Mouse (Mus musculus) kidney, adult 2 months (tissue): ENCODE measurements around the gene Pfpl. TPM values are rescaled to one million over a fixed set of nuclear protein-coding genes. Genes with fewer than 3 reads are reported as not detected.

Experiments
- DNase-seq: peaks from one replicate; pipeline ENCODE4 v3.0.0; 2021
- H3K27ac ChIP-seq: fragments of 200-500 bp; 2 replicates; pipeline ENCODE4 v1.5.1; 2012; ENCODE audit warnings: low read depth, low read length, control low read depth, inconsistent platforms; ENCODE audit not compliant: insufficient read depth
- H3K27me3 ChIP-seq: fragments of 200-500 bp; replicated peaks from 2 replicates; pipeline ENCODE4 v1.6.1; 2012; ENCODE audit warnings: mild to moderate bottlenecking, moderate library complexity, low read length, inconsistent platforms; ENCODE audit not compliant: control insufficient read depth, insufficient read depth
- H3K36me3 ChIP-seq: fragments of 200-500 bp; 2 replicates; pipeline ENCODE4 v1.6.1; 2012; ENCODE audit warnings: mild to moderate bottlenecking, moderate library complexity, low read length, inconsistent platforms; ENCODE audit not compliant: control insufficient read depth, insufficient read depth
- H3K4me1 ChIP-seq: fragments of 200-500 bp; 2 replicates; pipeline ENCODE4 v1.6.1; 2011; ENCODE audit warnings: low read length; ENCODE audit not compliant: control insufficient read depth, insufficient read depth
- H3K4me3 ChIP-seq: fragments of 200-500 bp; 2 replicates; pipeline ENCODE4 v1.5.1; 2011; ENCODE audit warnings: mild to moderate bottlenecking, low read depth, low read length, control low read depth; ENCODE audit not compliant: insufficient read depth
- CTCF ChIP-seq: fragments of 200-500 bp; conservative IDR thresholded peaks from 2 replicates; pipeline ENCODE4 v1.5.1; 2011; ENCODE audit warnings: low read depth, mild to moderate bottlenecking, control low read depth, low read length, moderate library complexity, mixed read lengths; ENCODE audit not compliant: insufficient read depth, insufficient read length
- POLR2A ChIP-seq: fragments of 200-500 bp; IDR thresholded peaks from one replicate; pipeline ENCODE4 v1.6.1; 2011; ENCODE audit warnings: low read depth, low read length, control low read depth
- WGBS: fragments of 180-500 bp; shearing (Covaris S2); methylation state at CpG from one replicate; pipeline ENCODE4 v1.1.7; 2018; 5-methylcytosine and 5-hydroxymethylcytosine counted together
- polyA plus RNA-seq: library from polyadenylated mRNA; depleted of rRNA; stranded (reverse); fragments of >200 nt; gene quantifications from 2 replicates; pipeline ENCODE4 v1.2.3, GENCODE M21; 2012

Gene Pfpl
- polyA plus RNA-seq, 1 experiment: not detected

DNA sequence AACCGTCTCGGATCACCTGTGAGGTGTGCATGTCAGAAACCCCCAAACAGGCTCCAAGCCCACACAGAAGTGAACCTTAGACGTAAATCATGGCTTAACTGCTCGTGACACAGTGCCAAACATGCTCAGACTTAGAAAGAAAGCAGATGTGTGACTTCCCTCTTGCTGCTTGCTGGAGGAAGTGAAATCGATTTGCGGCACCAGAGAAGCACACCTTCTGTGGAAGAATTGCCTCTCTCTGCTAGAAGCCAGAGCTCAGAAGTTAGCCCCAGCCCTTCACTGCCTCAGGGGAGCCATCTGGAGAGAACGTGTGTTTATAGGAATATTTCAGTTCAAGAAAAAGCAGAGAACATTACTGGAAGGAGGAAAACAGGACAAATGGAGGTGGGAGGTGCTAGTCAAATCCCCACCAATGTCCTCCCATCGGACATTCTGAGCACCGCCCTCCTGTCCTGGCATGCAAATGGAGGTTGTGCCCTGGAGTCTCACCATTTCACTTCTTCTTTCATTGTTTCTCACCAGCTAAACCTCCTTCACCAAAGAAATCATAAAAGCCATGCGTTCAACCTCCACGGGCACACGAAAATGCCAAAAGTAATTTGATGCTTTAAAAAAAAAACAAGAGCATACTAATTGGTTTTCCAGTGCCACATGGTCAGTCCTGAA lies 29.8 kb downstream of the Pfpl start:
- TF ChIP-seq CTCF: no peak
- TF ChIP-seq POLR2A: no peak
- WGBS: 28% methylated on average over 12 of the region's 12 CpGs
- Histone ChIP-seq H3K27ac (no peak overlapping the region), H3K36me3 (no peaks in the 10 kb centered on the region), H3K27me3 (no peaks in the 10 kb centered on the region), H3K4me3 (peak overlapping the region; percentile 3; the same call in 1 of the 2 replicates), H3K4me1 (no peaks in the 10 kb centered on the region)
- no peak for DNase-seq

DNA sequence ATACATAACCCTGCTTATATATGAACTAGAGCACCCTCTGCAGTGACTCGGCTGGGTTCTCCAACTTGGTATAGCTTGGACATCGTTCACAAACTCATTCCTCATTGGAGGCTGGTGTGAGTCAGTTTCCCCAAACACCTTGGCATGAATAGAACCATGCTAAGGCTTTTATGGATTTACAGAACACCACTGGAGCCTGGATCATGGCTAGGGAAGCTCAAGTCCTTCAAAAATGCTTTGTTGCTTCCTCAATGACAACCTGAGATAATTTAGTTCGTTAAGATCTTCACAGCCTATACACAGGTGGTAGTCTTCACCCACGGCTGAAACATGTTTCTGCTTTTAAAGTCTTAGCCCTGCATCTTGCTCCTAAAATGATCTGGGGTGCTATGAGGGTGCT lies 31.8 kb downstream of the Pfpl start:
- WGBS: 56% methylated on average over 4 of the region's 4 CpGs

DNA sequence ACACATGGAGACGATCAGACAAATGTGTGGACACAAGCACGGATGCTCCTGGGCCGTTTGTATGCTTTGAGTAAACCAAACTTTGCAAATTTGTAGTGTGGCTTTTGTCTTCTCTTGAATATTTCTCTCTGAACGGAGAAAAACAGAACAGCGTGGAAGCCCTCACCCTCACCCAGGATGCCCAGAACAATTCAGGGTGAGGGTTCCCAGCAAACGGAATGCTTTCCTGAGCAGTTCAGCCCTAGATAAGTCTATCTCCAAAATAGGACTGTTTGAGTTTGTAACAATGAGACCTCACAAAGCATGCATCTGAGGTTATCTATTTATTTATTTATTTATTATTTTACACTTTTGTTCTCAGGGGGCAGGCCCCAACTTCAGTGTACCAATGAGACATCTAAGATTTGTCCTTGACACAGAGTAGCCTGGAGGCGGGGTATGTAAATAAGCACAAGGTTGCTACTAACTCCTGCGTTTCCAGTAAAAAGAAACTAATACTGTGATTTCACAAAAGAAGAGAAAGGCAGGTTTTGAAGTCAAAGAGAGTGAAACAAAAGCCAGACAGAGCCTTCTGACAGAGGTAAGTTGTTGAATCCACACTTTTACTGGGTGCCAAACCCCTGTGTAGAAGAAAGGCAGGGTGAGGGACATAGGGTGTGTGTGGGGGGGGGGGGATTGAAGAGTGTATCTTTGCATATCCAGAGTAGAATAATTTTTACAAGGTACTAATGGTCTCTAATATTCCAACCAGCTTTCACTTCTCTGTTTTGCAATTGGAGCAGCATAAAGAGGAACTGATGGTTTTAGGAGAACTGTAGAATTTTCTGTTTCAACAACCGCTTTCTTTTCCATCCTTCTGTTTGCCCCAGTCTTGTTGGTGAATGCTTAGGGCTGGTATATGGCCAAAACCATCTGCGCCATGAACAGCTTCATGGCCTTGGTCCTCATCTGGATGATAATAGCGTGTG lies 32.9 kb downstream of the Pfpl start, which contains the start of gene Mpeg1:
Gene Mpeg1, plus strand, starts transcription at position 498 of the 968 bp plus-strand sequence.
- H3K27me3 ChIP-seq: no peaks in the 10 kb centered on the region
- no peaks in the 10 kb centered on the region for H3K36me3 ChIP-seq
- H3K27ac ChIP-seq: no peak within 1 kb of the TSS
- no peak for DNase-seq
- WGBS: 72% methylated on average over 11 of the region's 11 CpGs
- H3K4me3 ChIP-seq: no peak within 1 kb of the TSS
- TF ChIP-seq CTCF: no peak
- no peak for TF ChIP-seq POLR2A
- H3K4me1 ChIP-seq: no peaks in the 10 kb centered on the region

More for the DNA sequence above, 31.8 kb downstream of the Pfpl start:
- TF ChIP-seq POLR2A (no peak), CTCF (no peak)
- H3K36me3 ChIP-seq: no peaks in the 10 kb centered on the region
- DNase-seq: no peak
- no peak overlapping the region for H3K4me3 ChIP-seq
- H3K4me1 ChIP-seq: no peaks in the 10 kb centered on the region
- H3K27me3 ChIP-seq: no peaks in the 10 kb centered on the region
- no peak overlapping the region for H3K27ac ChIP-seq

DNA sequence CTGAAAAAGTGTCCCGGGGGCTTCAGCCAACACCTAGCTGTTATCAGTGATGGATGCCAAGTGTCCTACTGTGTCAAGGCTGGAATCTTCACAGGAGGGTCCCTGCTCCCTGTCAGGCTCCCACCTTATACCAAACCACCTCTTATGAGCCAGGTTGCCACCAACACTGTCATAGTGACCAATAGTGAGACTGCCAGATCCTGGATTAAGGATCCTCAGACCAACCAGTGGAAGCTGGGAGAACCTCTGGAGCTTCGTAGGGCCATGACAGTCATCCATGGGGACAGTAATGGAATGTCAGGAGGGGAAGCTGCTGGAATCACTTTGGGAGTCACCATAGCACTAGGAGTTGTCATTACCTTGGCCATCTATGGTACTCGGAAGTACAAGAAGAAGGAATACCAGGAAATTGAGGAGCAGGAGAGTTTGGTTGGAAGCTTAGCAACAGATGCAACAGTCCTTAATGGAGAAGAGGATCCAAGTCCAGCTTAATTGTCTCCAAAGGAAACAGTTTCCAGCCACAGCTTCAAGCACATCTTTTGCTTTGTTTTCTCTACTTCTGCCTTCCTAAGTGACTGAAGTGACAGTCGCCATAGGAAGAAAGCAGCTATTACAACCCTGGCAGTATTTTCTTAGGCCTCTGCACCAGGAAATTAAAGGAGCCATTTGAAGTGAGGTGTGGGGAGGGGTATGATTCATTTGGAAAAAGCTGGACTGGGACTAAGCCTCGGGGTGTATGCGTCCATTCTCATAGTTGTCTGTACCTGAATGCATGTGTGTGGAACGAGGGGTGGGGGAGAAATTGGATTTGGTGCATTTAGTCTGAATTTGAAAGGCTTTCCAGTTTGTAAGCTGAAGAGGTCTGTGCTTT lies 35.4 kb downstream of the Pfpl start:
- H3K27me3 ChIP-seq: no peaks in the 10 kb centered on the region
- TF ChIP-seq CTCF (no peak), POLR2A (no peak)
- WGBS: 75% methylated on average over 7 of the region's 7 CpGs
- no peak for DNase-seq
- no peak overlapping the region for H3K27ac ChIP-seq
- no peak overlapping the region; the same call in 1 of the 2 replicates for H3K4me3 ChIP-seq
- H3K36me3 ChIP-seq: no peaks in the 10 kb centered on the region
- H3K4me1 ChIP-seq: no peaks in the 10 kb centered on the region

DNA sequence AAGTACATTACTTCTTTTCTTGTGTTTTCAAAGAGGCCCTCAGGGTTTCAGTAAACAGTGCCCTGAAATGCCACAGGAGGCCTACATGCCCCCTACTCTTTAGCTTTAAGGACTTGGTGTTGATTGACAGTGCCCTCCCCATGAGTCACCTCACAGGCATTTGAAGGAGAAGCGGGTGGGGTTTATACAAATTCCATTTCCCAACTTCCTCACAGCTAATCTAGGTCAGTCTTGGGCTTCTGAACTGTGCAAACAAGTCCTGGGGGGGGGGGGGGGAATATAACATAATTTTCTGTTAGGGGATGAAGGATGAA lies 36.0 kb downstream of the Pfpl start:
- no peaks in the 10 kb centered on the region for H3K4me1 ChIP-seq
- no peaks in the 10 kb centered on the region for H3K36me3 ChIP-seq
- TF ChIP-seq POLR2A (no peak), CTCF (no peak)
- no peaks in the 10 kb centered on the region for H3K27me3 ChIP-seq
- 44% methylated on average over 1 of the region's 1 CpGs for WGBS
- no peak overlapping the region for H3K4me3 ChIP-seq
- H3K27ac ChIP-seq: no peak overlapping the region
- no peak for DNase-seq

DNA sequence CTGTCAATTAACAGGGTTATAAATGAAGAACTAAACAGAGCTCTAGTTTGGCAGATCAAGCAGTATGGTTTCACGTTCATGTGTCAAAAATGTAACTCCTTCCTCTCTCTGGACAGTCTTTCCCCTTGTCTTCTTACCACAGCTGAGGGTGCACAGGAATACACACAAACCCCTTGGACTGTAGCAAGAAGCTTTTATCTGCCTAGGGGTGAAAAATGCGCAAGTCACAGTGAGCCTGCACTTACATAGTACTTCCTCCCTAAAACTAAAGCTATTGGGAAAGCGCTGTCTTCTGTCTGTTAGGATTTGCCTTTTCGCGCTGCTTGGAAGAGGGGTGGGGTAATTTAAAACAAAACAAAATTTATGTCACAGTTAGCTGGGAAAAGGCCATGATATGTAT lies 36.4 kb downstream of the Pfpl start:
- H3K4me1 ChIP-seq: no peaks in the 10 kb centered on the region
- H3K4me3 ChIP-seq: no peak overlapping the region
- 77% methylated on average over 5 of the region's 5 CpGs for WGBS
- no peaks in the 10 kb centered on the region for H3K27me3 ChIP-seq
- DNase-seq: no peak
- H3K27ac ChIP-seq: no peak overlapping the region
- H3K36me3 ChIP-seq: no peaks in the 10 kb centered on the region
- no peak for TF ChIP-seq POLR2A
- no peak for TF ChIP-seq CTCF

DNA sequence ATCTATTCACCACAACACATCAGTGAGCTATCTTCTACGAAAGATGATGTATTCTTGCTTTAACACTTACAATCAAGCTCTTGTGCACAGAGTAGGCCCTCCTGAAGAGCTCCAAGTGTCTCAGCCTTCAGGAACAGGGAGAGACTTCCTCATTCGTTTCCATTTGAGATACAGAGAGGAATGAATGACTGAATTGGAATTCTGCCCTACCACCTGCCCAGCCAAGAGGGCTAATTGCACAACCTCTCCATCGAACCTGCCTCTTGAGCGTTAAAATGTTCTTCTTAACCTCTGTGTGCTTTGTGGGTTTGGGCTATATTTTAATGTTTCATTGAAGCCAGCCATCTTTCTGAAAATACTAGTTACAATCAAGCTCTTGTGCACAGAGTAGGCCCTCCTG lies 37.0 kb downstream of the Pfpl start:
- Histone ChIP-seq H3K36me3 (no peaks in the 10 kb centered on the region), H3K4me3 (no peak overlapping the region), H3K4me1 (no peaks in the 10 kb centered on the region), H3K27ac (no peak overlapping the region), H3K27me3 (no peaks in the 10 kb centered on the region)
- 69% methylated on average over 4 of the region's 4 CpGs for WGBS
- no peak for DNase-seq
- no peak for TF ChIP-seq CTCF
- TF ChIP-seq POLR2A: no peak
